Mouse (Mus musculus) neural tube, embryonic 15.5 days (tissue): ENCODE measurements around the gene Actr3b. TPM values are rescaled to one million over a fixed set of nuclear protein-coding genes. Genes with fewer than 3 reads are reported as not detected.

Experiments
- ATAC-seq: fragments of 200-750 bp; cut with Nextera tagmentation; 2 replicates; pipeline ENCODE4 v1.8.0; 2017; ENCODE audit warnings: mild to moderate bottlenecking, moderate TSS enrichment, moderate library complexity; ENCODE audit not compliant: low FRiP score
- H3K27ac ChIP-seq: fragments of 300-500 bp; sonication (generic); replicated peaks from 2 replicates; pipeline ENCODE4 v1.5.1; 2015; ENCODE audit warnings: mild to moderate bottlenecking, inconsistent platforms
- H3K27me3 ChIP-seq: fragments of 300-500 bp; sonication (generic); replicated peaks from 2 replicates; pipeline ENCODE4 v1.6.1; 2015; ENCODE audit warnings: inconsistent platforms
- H3K36me3 ChIP-seq: fragments of 300-500 bp; sonication (generic); 2 replicates; pipeline ENCODE4 v1.6.1; 2015; ENCODE audit warnings: inconsistent platforms
- H3K4me1 ChIP-seq: fragments of 300-500 bp; sonication (generic); 2 replicates; pipeline ENCODE4 v1.6.1; 2015; ENCODE audit warnings: inconsistent platforms
- H3K4me2 ChIP-seq: fragments of 300-500 bp; sonication (generic); 2 replicates; pipeline ENCODE4 v1.6.1; 2015; ENCODE audit warnings: inconsistent platforms, mild to moderate bottlenecking, moderate library complexity
- H3K4me3 ChIP-seq: fragments of 300-500 bp; sonication (generic); replicated peaks from 2 replicates; pipeline ENCODE4 v1.5.1; 2015; ENCODE audit warnings: mild to moderate bottlenecking, inconsistent platforms
- H3K9ac ChIP-seq: fragments of 300-500 bp; sonication (generic); replicated peaks from 2 replicates; pipeline ENCODE4 v1.6.1; 2015; ENCODE audit warnings: mild to moderate bottlenecking, inconsistent platforms
- H3K9me3 ChIP-seq: fragments of 300-500 bp; sonication (generic); replicated peaks from 2 replicates; pipeline ENCODE4 v1.6.1; 2016; ENCODE audit warnings: inconsistent platforms
- WGBS: fragments of 180-500 bp; shearing (Covaris S2); methylation state at CpG from one replicate; pipeline ENCODE4 v1.1.7; 2015; ENCODE audit warnings: mixed read lengths; 5-methylcytosine and 5-hydroxymethylcytosine counted together
- polyA plus RNA-seq: library from polyadenylated mRNA; unstranded; fragments of >200 nt; fragmentation: Nextera tagmentation; extraction: Ambion mirVana; gene quantifications from 2 replicates; pipeline ENCODE4 v1.2.1, GENCODE M21; 2015

The Actr3b gene
- polyA plus RNA-seq, 1 experiment from 2014 or later, result 44.2 TPM

DNA sequence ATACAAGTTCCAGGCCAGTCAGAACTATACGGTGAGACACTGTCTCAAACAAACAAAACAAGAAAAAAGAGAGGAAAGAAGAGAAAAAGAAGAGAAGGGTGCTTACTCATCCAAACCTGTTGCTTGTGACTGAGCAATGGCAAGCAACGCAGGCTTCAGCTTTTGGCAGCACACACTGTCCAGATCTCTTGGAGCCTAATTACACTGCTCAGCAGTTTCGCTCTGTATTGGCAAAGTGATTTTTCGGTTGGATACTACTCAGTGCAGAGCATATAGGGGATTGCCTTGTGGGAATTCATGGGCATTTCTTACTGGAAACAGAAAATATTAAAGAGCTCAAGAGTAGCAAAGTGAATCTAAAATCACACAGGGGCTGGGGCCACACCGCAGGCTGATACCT lies 6.9 kb upstream of the Actr3b start:
- no peak for ATAC-seq

GRCm38 (mm10) chr5:25753556-25754235 lies 6.1 kb upstream of the Actr3b start:
- Histone ChIP-seq H3K4me2 (no peak overlapping the region), H3K4me3 (no peak overlapping the region), H3K9ac (no peak overlapping the region), H3K36me3 (no peaks in the 10 kb centered on the region), H3K27me3 (no peaks in the 10 kb centered on the region), H3K27ac (peak overlapping the region; percentile 58), H3K4me1 (peaks cover 20% of the 10 kb centered on the region), H3K9me3 (no peaks in the 10 kb centered on the region)
- ATAC-seq, result no peak
- WGBS, result 59% methylated on average over 8 of the region's 8 CpGs

More for the DNA sequence above, 6.9 kb upstream of the Actr3b start:
- 63% methylated on average over 5 of the region's 5 CpGs for WGBS
- Histone ChIP-seq H3K4me2 (no peak overlapping the region), H3K4me1 (peaks cover 20% of the 10 kb centered on the region), H3K9me3 (no peaks in the 10 kb centered on the region), H3K4me3 (no peak overlapping the region), H3K9ac (no peak overlapping the region), H3K36me3 (no peaks in the 10 kb centered on the region), H3K27ac (no peak overlapping the region), H3K27me3 (no peaks in the 10 kb centered on the region)

DNA sequence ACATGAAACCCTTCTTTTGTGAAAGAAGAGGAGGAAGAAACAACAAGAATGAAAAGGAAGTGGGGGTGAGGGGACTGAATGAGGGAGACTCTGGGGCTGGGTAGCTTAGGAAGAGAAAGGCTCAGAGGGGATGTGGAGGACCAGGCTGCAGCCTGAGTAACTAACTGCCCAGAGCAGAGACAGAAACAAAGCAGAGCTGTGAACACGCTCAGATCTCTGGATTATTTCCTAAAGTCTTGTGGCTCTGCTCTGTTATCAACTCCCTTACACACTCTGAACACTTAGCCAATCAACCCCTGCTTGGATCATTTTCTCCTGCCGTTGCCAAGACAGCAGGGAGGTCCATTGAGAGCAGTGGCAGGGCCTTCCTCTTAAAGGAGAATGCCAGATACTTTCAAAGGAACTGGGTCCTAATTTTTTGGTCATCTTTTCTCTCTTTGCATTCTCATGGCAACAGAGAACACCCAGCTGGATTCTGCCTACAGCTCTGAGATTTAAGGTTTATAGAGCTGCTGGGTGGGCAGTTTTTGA lies 5.5 kb upstream of the Actr3b start:
- WGBS, result 8% methylated on average over 2 of the region's 2 CpGs
- Histone ChIP-seq H3K27me3 (no peaks in the 10 kb centered on the region), H3K9me3 (no peaks in the 10 kb centered on the region), H3K27ac (peak overlapping the region; percentile 58), H3K36me3 (no peaks in the 10 kb centered on the region), H3K4me1 (peaks cover 23% of the 10 kb centered on the region), H3K4me2 (peak overlapping the region; percentile 20), H3K9ac (no peak overlapping the region), H3K4me3 (no peak overlapping the region)
- peak; percentile 79 for ATAC-seq

DNA sequence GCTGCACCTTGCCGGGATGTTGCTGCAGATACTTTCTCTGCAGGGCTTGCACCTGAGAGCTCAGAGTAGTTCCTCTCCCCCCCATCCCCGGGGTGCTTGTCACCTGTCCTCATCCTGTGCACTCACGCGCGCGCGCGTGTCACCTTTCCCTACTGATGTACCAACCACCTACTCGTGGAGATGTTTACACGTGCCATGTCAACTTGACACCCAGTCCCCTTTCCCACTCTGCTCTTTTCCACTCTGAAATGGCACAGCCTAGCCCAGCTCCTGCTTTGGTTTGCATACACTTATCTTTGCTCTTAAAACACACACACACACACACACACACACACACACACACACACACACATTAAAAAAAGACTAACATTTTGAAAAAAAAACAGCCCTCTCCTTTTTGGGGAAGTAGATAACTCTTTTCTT lies 624 bp downstream of the Actr3b start:
- Histone ChIP-seq H3K36me3 (no peaks in the 10 kb centered on the region), H3K27me3 (no peaks in the 10 kb centered on the region), H3K4me3 (peak overlapping the region; percentile 92), H3K9ac (peak overlapping the region; percentile 79), H3K4me1 (peaks cover 24% of the 10 kb centered on the region), H3K9me3 (no peaks in the 10 kb centered on the region), H3K27ac (0 out of 2 replicates have a peak overlapping the region, but pooled peaks have one; percentile 60), H3K4me2 (peak overlapping the region; percentile 88)
- WGBS, result 3% methylated on average over 10 of the region's 10 CpGs
- no peak; the same call in 1 of the 2 replicates for ATAC-seq

- no peak overlapping the region for H3K27ac ChIP-seq
- 51% methylated on average over 3 of the region's 3 CpGs for WGBS
- H3K9me3 ChIP-seq, result no peaks in the 10 kb centered on the region
- peak overlapping the region; percentile 92 for H3K4me3 ChIP-seq
- no peaks in the 10 kb centered on the region for H3K27me3 ChIP-seq
- no peak for ATAC-seq
- peaks cover 24% of the 10 kb centered on the region for H3K4me1 ChIP-seq
- H3K36me3 ChIP-seq, result no peaks in the 10 kb centered on the region
- H3K9ac ChIP-seq, result no peak overlapping the region
- peak overlapping the region; percentile 88 for H3K4me2 ChIP-seq
Observed at GRCm38 (mm10) chr5:25760871-25761270, 1.1 kb downstream of the Actr3b start.

DNA sequence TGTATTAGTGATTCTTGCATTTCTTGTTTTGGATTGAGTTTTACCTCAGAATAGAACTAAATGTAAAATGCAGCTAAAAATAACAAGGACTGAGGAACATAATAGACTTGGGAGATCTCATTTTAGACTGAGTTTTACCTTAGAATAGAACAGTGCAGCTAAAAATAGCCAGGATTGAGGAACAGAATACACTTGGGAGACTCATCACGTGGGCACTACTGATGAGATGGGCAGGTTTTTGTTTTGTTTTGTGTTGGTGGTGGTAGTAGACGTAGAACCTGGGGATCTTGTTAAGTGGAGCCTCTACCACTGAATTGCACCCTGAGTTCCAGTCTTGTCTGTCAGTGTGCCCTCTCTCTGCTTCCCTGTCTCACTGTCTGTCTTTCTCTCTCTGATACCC lies 2.1 kb downstream of the Actr3b start:
- Histone ChIP-seq H3K4me1 (peaks cover 24% of the 10 kb centered on the region), H3K4me3 (no peak overlapping the region), H3K4me2 (peak overlapping the region; percentile 88; the same call in 1 of the 2 replicates), H3K9me3 (no peaks in the 10 kb centered on the region), H3K27ac (no peak overlapping the region), H3K9ac (no peak overlapping the region), H3K36me3 (no peaks in the 10 kb centered on the region), H3K27me3 (no peaks in the 10 kb centered on the region)
- 86% methylated on average over 2 of the region's 2 CpGs for WGBS
- no peak for ATAC-seq

DNA sequence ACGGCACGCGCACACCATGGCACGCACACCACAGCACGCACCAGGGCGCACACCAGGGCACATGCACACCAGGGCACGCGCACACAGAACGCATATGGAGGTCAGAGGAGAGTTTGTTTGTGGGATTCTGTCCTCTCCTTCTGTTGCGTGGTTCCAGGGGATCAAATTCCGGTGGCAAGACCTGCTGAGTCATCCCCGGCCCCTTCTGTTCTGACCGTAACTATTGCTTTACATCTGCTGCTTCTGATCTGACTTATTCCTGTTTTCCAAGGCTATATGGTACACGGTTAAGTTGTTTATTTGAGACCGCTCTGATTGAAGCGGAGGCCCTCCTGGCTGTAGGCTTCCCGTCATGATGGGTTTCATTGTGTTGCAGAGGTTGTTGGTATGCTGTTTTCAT lies 9.2 kb downstream of the Actr3b start:
- Histone ChIP-seq H3K27me3 (no peaks in the 10 kb centered on the region), H3K9me3 (no peaks in the 10 kb centered on the region), H3K4me2 (peak overlapping the region; percentile 41), H3K4me3 (peak overlapping the region; percentile 13; the same call in 1 of the 2 replicates), H3K9ac (no peak overlapping the region), H3K4me1 (no peaks in the 10 kb centered on the region), H3K36me3 (no peaks in the 10 kb centered on the region), H3K27ac (no peak overlapping the region)
- 73% methylated on average over 17 of the region's 17 CpGs for WGBS
- no peak for ATAC-seq

GRCm38 (mm10) chr5:25769406-25769805 lies 9.6 kb downstream of the Actr3b start:
- Histone ChIP-seq H3K4me1 (no peaks in the 10 kb centered on the region), H3K9ac (no peak overlapping the region), H3K36me3 (no peaks in the 10 kb centered on the region), H3K4me3 (no peak overlapping the region), H3K9me3 (no peaks in the 10 kb centered on the region), H3K27ac (no peak overlapping the region), H3K27me3 (no peaks in the 10 kb centered on the region), H3K4me2 (0 out of 2 replicates have a peak overlapping the region, but pooled peaks have one; percentile 41)
- no peak for ATAC-seq
- WGBS, result 50% methylated on average over 2 of the region's 2 CpGs

DNA sequence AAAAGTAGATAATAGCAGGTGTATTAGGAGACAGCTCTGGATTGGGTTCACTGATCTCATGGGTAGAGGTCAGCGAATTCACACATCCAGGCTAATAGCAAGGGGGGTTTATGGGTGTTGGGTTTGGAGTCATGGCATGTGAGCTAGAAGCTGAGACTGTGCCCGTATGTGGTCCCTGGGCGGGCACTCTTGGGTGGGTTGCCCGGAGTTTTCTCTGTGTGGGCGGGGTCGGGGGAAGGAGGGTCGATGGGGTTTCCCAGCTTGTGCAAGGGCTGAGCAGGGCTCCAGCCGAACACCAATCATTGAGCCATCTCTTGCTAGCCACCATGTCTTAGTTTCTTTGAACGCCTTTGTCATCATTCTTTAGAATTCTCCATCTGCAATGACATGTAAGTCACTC lies 12.7 kb downstream of the Actr3b start:
- Histone ChIP-seq H3K27ac (no peak overlapping the region), H3K4me3 (no peak overlapping the region), H3K4me2 (no peak overlapping the region), H3K36me3 (no peaks in the 10 kb centered on the region), H3K4me1 (no peaks in the 10 kb centered on the region), H3K9ac (no peak overlapping the region), H3K27me3 (no peaks in the 10 kb centered on the region), H3K9me3 (no peaks in the 10 kb centered on the region)
- no peak for ATAC-seq
- WGBS, result 93% methylated on average over 9 of the region's 9 CpGs

- H3K9ac ChIP-seq, result no peak overlapping the region
- ATAC-seq, result no peak
- H3K9me3 ChIP-seq, result no peaks in the 10 kb centered on the region
- no peaks in the 10 kb centered on the region for H3K36me3 ChIP-seq
- no peak overlapping the region for H3K27ac ChIP-seq
- H3K4me2 ChIP-seq, result no peak overlapping the region
- no peak overlapping the region for H3K4me3 ChIP-seq
- WGBS, result 81% methylated on average over 13 of the region's 13 CpGs
- no peaks in the 10 kb centered on the region for H3K27me3 ChIP-seq
- no peaks in the 10 kb centered on the region for H3K4me1 ChIP-seq
Observed at GRCm38 (mm10) chr5:25773921-25774790, 14.4 kb downstream of the Actr3b start.

GRCm38 (mm10) chr5:25791570-25791969 lies 31.8 kb downstream of the Actr3b start:
- no peak overlapping the region for H3K4me3 ChIP-seq
- no peaks in the 10 kb centered on the region for H3K4me1 ChIP-seq
- H3K4me2 ChIP-seq, result no peak overlapping the region
- H3K27me3 ChIP-seq, result no peaks in the 10 kb centered on the region
- H3K36me3 ChIP-seq, result no peaks in the 10 kb centered on the region
- ATAC-seq, result no peak
- no peak overlapping the region for H3K9ac ChIP-seq
- 93% methylated on average over 6 of the region's 6 CpGs for WGBS
- no peak overlapping the region for H3K27ac ChIP-seq
- H3K9me3 ChIP-seq, result no peaks in the 10 kb centered on the region
